Mouse (Mus musculus): Measurements from ENCODE around the gene Pisd.

Pisd gene

DNA sequence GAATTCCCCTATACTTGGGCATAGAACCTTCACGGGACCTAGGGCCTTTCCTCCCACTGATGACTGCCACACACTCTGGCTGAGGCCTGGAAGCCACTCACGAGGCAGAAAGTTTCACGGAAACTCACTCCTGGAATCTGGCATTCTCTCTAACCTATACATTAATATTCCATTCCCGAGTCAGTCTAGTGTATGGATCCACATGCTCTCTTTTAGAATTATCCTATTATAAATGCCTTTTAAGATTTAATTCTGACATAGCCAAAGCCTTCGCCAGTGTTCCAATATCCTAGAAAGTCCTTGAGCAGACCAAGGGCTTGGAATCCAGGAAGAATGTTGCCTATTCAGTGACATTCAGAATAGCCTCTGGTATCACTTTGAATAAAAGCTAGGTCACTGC lies 74.0 kb downstream of the Pisd start:
- DNase-seq (ENCODE audit: low spot score in 2 of 2), result no peak

DNA sequence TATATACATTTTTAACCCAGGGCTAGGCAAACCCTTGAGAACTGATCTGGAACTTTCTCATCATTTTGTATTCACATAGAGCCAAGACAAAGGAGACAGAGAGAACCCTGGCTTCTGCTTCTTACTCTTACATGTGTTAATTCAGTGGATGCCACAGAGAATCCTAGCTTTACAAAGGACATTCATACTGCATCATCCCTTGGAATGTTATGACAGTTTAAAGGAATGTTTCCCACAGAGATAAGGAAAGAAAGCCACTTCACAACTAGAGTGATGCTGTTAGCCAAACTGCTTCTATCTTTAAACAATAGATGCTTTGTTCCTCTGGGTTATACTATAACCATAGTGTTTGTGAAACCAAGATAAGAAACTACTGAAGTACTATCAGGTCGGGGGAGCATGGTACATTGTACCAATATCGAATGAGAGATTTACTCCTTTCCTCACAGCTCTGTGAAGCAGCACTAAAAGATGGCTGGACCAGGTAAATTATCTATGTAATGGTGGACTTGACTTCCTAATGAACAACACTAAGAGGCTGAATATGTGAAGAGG lies 79.1 kb downstream of the Pisd start:
- DNase-seq (ENCODE audit: low spot score in 2 of 2), result no peak

DNA sequence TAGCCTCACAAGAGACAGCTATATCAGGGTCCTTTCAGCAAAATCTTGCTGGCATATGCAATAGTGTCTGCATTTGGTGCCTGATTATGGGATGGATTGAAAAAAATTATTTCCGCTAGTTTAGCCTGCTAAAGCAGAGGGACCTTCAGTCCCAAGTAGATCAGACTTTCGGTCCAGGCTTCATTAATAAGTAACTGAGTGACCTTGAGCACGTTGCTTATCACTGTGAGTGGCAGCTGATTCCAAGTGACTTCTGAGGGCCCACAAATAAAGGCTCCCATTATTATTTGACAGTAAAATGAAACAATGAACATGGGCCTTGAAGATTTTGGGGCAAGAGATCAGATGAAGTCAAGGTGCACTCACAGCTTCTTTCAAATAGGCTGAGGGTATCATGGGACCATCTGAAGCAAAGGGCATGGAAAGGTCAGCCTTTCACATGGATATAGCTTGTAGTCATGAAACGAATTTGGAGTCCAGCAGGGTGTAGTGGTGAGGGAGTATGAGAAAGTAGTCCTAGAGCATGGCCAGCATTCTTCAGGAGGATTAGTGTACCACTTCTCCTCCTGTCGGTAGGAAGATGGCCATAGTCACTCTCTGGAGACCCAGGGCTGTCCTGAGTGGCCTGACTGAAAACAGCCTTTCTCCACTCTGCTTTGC lies 88.1 kb downstream of the Pisd start:
- DNase-seq (ENCODE audit: low spot score in 2 of 2), result no peak

DNA sequence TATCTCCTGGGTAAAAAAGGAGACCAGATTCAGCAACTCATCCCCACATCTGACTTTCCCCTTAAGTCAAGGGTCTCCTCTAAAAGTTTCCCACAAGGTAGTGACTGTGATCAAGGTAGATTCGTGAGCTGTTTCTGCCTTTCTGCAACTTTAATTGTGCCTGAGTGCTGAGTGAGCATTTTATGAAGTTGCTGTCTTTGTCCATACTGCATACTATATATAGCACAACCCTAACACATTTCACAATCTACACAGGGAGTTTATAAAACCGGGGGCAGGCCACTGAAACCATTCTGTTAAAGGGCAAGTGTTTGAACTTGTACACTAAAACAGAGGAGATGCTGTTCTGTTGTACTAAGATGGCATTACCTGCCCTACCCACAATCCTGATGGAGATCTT lies 92.0 kb downstream of the Pisd start:
- no peak for DNase-seq (ENCODE audit: low spot score in 2 of 2)

Data from spleen, postnatal 4 days (tissue).